ENCODE assay signal across 17 mouse cellular contexts in the genomic region with DNA sequence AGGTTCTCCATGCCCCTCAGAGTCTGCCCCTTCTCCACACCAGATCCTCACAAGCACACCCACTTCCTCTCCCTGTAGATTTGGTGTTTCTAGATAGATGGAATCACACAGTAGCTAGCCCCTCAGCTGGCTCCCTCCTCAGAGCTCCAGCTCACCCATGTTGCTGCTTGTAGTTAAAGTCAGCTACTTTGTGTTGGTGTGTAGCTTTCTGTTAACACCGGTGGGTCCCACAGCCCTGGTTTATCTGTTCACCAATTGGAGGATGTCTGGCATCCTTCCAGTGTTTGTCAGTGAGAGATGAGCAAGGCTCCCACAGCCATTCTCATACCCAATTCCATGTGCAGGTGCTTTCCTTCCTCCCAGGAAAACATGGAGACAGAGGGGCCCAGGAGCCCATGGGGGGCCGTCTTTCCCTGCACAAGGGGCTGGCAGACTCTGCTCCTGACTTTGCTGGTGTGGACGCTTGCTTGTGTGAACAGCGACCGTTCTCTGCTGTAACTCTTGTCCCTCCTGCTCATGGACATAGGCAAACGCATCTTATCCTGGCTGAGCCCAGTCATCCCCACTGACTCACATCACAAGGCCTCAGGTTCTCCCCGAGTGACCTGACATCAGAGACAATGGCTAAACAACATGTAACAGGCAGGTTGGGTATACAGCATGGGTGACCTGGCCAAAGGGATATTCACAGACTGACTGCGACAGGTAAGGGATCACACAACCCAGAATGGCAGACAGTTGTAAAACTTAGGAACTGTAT.
DNase-seq lines count a peak whose midpoint lies in the region; ATAC-seq and TF ChIP-seq lines count a peak whose summit lies in the region.
"Had no signal": no experiment of that assay in that cellular context is flagged by ENCODE, and none has a peak within 500 bp of the region (broad histone marks: within the 10 kb centered on the region; RNA-seq: fewer than 3 reads in every experiment).

No protein-coding gene starts in this region.

- TF ChIP-seq POLR2A in bone marrow, adult 2 months (IDR thresholded peaks at IDR 0.05; ENCODE audit: borderline replicate concordance, control insufficient read depth, low read depth, low read length) = no peak

- DNase-seq in gastrocnemius, adult 2 months = no peak
- no peak for DNase-seq in gastrocnemius, adult 18-20 months (ENCODE audit: low spot score)
- no peak for DNase-seq in retina, postnatal 1 day
- DNase-seq: adrenal gland, postnatal 25 days; cerebellum, adult 2 months; gastrocnemius, postnatal 25 days; kidney, adult 11 months had no signal

- no peaks in the 10 kb centered on the region for H3K9me3 ChIP-seq in megakaryocyte, embryonic 14.5 days
- H3K9me3 ChIP-seq in neural tube, embryonic 15.5 days (replicated peaks) = no peaks in the 10 kb centered on the region
- H3K9me3 ChIP-seq: embryonic facial prominence, embryonic 13.5 days; hindbrain, embryonic 10.5 days; lung, embryonic 15.5 days; midbrain, embryonic 13.5 days had no signal

- H3K4me2 ChIP-seq in neural tube, embryonic 15.5 days = no peak overlapping the region
- H3K4me2 ChIP-seq: embryonic facial prominence, embryonic 13.5 days; liver, embryonic 11.5 days; lung, embryonic 15.5 days; midbrain, embryonic 13.5 days had no signal

- no peak for TF ChIP-seq CTCF in gastrocnemius, adult 2 months (IDR thresholded peaks at IDR 0.05)
- no peak for TF ChIP-seq CTCF in bone marrow, adult 2 months (IDR thresholded peaks at IDR 0.05; ENCODE audit: control insufficient read depth, insufficient read depth, low read length)

- peaks cover 74% of the 10 kb centered on the region for H3K4me1 ChIP-seq in megakaryocyte, embryonic 14.5 days
- H3K4me1 ChIP-seq in bone marrow, adult 2 months (ENCODE audit: control insufficient read depth, insufficient read depth, low read length) = peaks cover 13% of the 10 kb centered on the region
- H3K4me1 ChIP-seq in neural tube, embryonic 15.5 days = peaks cover 49% of the 10 kb centered on the region

- no peak overlapping the region for H3K4me3 ChIP-seq in gastrocnemius, adult 2 months
- peak overlapping the region; percentile 28 for H3K4me3 ChIP-seq in megakaryocyte, embryonic 14.5 days (replicated peaks)
- no peak overlapping the region for H3K4me3 ChIP-seq in bone marrow, adult 2 months (replicated peaks; ENCODE audit: control insufficient read depth, low read depth, low read length)
- H3K4me3 ChIP-seq in neural tube, embryonic 15.5 days (replicated peaks) = no peak overlapping the region
- H3K4me3 ChIP-seq: embryonic facial prominence, embryonic 13.5 days; hindbrain, embryonic 10.5 days; lung, embryonic 15.5 days; midbrain, embryonic 13.5 days had no signal

- H3K9ac ChIP-seq in neural tube, embryonic 15.5 days (replicated peaks) = no peak overlapping the region
- H3K9ac ChIP-seq: embryonic facial prominence, embryonic 13.5 days; lung, embryonic 15.5 days; midbrain, embryonic 13.5 days had no signal

- H3K27ac ChIP-seq in gastrocnemius, adult 2 months = peak overlapping the region; percentile 9; the same call in 1 of the 2 replicates
- peak overlapping the region; percentile 3; the same call in 1 of the 2 replicates for H3K27ac ChIP-seq in bone marrow, adult 2 months (ENCODE audit: control insufficient read depth, insufficient read depth, low read depth, low read length, poor library complexity)
- peak overlapping the region; percentile 18; the same call in 1 of the 2 replicates for H3K27ac ChIP-seq in neural tube, embryonic 15.5 days (replicated peaks)
- H3K27ac ChIP-seq: embryonic facial prominence, embryonic 13.5 days; hindbrain, embryonic 10.5 days; lung, embryonic 15.5 days; midbrain, embryonic 13.5 days had no signal

- no peaks in the 10 kb centered on the region for H3K27me3 ChIP-seq in megakaryocyte, embryonic 14.5 days (replicated peaks)
- H3K27me3 ChIP-seq in neural tube, embryonic 15.5 days (replicated peaks) = no peaks in the 10 kb centered on the region
- H3K27me3 ChIP-seq: embryonic facial prominence, embryonic 13.5 days; lung, embryonic 15.5 days; midbrain, embryonic 13.5 days had no signal

- intact Hi-C loops in gastrocnemius, adult 2 months (cut with DNase I) = no loop called here

- WGBS in bone marrow, adult 2 months = 69% methylated on average over 8 of the region's 8 CpGs
- 74% methylated on average over 8 of the region's 8 CpGs for WGBS in neural tube, embryonic 15.5 days

- H3K36me3 ChIP-seq in megakaryocyte, embryonic 14.5 days (replicated peaks; ENCODE audit: low read length) = no peaks in the 10 kb centered on the region
- H3K36me3 ChIP-seq in neural tube, embryonic 15.5 days = no peaks in the 10 kb centered on the region
- H3K36me3 ChIP-seq: embryonic facial prominence, embryonic 13.5 days; hindbrain, embryonic 10.5 days; lung, embryonic 15.5 days; midbrain, embryonic 13.5 days had no signal

- ATAC-seq in megakaryocyte, adult 5-6 weeks (ENCODE audit: poor library complexity, severe bottlenecking) = no peak
- no peak for ATAC-seq in neural tube, embryonic 15.5 days (ENCODE audit: low FRiP score)
- ATAC-seq: forebrain, embryonic 14.5 days; midbrain, embryonic 13.5 days had no signal
